Mouse (Mus musculus): ENCODE data around the gene Irs2. TPM values are rescaled to one million over a fixed set of nuclear protein-coding genes. Genes with fewer than 3 reads are reported as not detected.
A peak's percentile ranks its signal among the peaks of the same experiment; 100 is the strongest.

The Irs2 gene
- 10 to 100 TPM; 10.1 to 10.4 TPM for total RNA-seq (2021)
- long read RNA-seq, experiment 1, full-length matches to known transcripts, result 1 of 2 reads
- long read RNA-seq, experiment 1, partial matches to known transcripts, result 0 of 2 reads
- long read RNA-seq, experiment 1, other reads (novel, unspliced or antisense), result 1 of 2 reads
- long read RNA-seq, experiment 2, full-length matches to known transcripts, result 1 of 2 reads
- long read RNA-seq, experiment 2, partial matches to known transcripts, result 1 of 2 reads
- long read RNA-seq, experiment 2, other reads (novel, unspliced or antisense), result 0 of 2 reads

DNA sequence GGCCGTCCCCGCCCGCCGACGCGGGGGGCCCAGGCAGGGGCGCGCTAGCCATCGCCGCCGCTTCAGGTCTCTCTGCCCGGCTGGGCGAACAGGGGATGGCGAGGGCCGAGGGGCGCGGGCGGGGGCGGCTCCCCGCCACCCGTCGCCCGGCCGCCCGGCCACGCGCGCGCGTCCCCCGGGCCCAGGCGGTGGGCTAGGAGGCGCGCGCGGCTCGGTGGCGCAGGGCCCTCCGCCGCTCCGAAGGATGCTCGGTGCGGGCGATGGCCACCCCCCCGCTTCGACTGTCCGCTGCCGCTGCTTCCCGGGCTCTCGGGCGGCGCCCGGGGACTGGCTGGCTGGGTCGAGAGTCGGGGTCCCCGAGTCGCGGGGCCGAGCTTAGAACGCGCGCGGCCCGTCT, at the start of gene Irs2:
Gene Irs2 (minus strand): TSS at position 80 of the 397 bp plus-strand sequence.
- DNase-seq, result no peak

DNA sequence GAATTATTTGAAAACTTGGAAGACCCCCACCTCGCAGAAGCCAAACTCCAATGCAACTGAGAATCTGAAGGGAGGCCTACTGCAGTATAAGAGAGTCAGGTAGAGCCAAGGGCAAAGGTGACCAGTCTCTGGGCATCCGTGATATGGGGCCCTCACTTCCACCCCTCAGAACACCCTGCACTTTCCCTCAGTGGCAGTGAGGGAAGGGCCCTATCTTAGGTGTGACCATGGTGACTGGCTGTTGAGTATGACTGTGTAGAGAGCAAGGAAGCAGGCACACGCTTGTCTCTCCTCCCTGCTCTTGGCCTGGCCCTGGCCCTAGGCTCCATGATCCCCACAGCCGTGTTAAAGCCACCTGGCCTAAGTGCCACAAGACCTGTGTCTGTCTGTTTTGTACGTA, 48.4 kb upstream of the Irs2 start:
- DNase-seq, result no peak

DNA sequence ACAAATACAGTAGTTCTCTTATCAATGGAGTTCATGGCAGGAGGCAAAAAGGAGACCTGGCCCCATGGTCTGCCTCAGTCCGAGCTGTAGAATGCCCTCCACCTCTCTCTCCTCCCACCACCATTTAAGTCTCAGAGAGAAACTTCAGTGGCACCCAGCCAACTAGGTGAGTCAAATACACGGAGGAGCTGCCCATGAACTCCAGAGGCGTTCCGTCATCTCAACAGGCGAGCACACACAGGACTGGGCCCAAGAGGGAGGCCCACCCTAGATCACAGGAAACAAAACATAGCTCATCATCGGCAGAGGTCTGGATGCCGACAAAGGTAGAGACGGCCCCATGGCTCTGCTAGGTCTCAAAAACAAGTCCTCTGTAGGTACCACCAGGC, 47.9 kb upstream of the Irs2 start:
- no peak for DNase-seq

DNA sequence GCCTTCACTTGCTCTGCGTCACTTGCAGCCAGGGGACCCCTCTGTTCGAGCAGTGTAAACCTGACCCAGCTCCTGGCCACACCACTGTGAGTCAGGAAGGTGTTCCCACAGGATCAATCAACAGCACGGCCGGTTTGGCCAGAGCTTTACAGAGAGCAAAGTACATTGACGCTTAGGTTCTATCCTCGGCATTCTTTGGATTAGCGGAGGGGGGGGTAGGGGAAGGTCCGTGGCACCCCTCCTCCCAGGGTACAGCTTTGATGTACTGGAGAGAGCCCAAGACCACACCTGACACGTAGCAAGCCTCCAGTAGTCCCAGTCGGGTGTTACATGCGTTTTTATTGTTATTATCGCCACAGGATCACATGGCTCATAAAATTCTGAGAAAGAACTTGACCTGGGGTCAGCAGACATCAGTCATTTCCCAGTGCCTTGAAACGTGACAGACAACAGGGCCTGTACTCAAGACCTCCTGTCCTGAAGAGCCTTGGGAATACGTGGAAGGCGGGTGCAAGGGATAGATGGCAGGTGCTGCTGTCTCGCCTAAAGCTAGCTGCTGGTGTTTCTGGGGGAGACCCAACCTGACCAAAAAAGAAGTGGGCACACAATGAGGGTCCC, 47.4 kb upstream of the Irs2 start:
- DNase-seq, result no peak

DNA sequence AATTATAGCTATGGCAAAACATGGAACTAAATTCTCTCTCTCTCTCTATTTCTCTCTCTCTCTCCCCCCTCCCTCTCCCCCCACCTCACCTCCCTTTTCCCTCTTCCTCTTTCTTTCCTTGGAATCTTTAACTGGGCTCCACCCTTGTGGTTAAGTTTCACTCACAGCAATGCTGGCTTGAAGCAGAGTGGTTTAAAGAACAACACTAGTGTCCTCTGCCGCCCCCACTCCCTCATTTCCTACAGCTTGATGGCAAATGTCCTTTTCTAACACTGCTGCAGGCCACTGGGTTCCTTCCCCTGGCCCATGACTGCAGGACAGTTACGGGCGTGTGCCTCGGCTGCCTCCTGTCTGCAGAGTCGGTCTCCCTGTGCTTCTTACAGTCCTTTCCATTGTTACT, 41.6 kb upstream of the Irs2 start:
- no peak for DNase-seq

DNA sequence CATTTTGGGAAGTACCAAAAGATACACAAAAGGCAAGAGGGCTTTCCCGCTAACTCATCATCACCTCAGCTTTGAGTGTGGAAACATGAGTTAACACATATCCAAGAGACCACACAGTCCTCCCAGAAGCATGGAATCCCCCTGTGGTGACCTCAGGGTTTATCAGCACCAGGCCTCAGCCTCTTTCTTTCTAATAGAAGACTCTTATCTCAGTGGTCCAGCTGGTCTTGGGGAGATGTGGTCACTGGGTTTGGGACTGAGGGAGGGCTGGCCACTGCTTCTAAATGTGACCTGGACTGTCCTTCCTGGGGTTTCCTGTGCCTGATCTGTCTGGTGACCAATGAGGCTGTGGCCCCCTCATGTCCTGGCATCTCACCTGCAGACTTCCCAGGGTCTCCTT, 39.6 kb upstream of the Irs2 start:
- no peak for DNase-seq

DNA sequence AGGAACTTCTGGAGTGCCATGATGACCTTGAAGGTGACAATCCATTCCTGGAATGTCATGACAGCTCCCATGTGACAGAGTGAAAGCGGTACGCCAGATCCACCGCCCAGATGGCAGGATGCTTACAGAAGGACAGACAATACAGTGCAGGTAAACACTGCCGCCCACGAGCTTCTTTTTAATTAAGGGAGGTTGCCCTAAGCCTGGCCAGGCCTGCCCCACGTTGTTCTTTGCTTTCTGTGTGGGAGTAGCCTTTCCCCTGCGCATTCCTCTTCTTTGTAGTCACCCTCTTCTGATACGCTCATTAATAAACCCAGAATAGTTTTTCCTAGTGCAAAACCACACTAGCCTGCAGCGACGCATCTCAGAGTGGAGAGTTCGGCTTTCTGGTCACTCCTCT, 36.4 kb upstream of the Irs2 start:
- DNase-seq, result no peak

DNA sequence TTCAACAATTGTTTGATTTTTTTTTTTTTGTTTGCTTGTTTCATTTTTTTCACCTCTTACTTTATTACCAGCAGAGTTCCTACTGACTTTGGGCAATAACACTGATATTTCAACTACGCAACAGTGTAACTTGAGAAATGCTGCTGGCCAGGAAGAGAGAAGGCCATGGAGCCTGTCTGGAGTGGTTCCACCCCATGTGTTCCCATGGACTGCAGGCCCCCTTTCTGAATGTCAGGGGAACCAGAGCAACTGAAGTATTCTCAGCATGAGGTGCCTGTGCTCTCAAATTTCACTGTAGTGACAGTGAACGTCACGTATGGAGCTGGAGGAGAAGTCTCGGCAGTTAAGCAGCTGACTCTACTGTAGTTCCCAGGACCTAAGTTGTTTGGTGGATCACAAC, 35.3 kb upstream of the Irs2 start:
- no peak for DNase-seq

DNA sequence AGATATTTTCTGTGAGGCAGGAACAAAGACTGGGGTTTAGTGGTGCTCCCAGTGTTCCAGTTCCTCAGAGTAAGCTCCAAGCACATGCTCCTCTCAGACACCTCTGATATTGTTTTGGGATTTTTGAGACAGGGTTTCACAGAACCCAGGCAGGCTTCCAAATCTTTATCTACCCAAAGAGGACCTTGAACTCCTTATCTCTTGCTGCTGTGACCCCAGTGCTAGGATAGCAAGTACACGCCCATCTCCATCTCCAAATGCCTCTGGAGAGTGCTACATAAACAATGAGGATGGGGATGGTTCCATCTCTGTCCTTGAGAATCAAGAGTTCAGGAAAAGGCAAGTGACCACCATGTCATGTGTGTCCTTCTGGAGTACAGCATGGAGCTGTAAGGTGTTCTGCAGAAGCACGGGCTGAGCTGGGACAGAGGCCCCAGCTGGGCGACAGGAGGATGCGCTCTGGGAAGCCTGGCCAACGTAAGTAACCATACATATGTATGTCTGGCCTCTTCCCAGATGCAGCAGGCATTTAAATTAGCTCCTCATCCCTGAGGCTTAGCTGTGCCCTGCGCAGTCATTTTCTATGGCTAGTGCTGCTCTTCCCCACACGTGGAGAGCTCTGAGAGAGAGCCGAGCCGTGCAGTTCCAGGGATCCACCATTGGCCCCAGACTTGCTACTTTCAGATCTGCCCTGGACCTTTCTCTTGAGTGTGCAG, 34.8 kb upstream of the Irs2 start:
- DNase-seq, result no peak

DNA sequence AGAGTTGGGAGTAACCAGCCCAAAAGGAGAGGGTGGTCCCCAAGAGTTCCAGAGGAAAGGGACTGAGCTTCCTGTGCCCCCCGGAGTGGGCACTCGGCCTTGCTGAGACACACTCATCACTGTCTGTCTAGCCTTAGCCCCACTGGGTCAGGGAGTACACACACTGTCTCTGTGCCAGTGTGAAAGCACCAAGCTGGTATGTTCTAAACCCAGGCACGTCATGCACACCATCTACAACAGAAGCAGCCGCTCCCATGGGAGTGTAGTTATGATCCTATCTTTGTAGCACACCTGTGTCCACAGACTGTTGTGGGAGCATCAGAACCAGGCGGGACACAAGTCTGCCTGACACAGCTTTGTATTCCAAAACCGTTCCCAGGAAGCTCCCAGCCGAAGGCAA, 31.8 kb upstream of the Irs2 start:
- no peak for DNase-seq

DNA sequence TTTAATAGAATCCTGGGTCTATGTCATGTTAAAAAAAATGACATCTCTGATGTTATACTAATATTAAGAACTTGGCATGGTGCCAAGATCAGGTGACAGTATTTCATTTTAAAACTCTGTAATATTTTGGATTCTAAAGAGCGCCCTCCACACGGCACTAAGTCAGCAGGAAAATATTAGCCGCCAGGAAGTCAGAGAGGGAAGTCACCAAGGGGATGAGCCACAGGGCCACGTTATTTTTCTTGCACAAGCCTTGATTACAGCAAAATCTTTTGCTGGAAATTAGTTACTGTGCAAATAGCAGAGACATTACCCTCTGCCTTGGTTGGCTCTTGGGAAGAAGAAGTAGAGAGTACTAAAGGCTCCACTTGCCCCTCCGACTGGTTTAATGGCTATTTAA, 30.5 kb upstream of the Irs2 start:
- DNase-seq, result no peak

DNA sequence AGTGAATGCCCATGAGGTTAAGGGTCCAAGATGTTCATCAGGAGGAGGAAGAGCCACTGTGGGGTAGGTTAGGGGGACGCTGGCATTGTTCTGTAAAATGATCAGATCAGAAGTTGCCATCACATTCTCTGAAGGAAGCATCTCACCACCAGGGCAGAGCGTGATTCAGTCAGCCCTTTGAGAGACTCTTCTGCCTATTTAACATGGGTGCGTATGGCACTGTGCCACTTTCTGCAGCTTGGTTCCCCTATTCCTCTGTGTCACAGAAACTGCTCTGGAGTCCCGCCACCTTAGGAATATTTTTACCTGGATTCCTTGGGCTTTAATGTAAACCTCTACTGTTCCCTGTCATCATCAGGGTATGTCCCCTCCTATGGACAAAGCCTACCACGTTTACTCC, 30.1 kb upstream of the Irs2 start:
- DNase-seq, result no peak

DNA sequence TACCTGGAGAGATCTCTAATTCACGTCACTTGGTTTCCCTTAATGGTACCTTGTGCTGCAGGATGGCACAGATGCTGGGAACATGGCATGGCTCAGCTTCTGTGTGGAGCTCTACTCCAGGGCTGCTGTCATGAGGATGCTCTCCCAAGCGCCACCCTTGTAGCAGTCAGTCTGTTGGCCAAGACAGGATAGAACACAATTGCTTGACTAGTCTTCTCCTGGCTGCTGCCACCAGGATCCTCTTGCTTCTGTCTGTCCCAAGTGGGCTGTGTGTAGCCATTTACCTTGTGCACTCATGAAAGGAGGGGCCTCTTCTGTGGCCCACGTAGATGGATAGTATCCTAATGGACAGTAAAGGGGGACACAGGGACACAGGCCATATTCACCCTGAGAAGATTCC, 28.5 kb upstream of the Irs2 start:
- no peak for DNase-seq

DNA sequence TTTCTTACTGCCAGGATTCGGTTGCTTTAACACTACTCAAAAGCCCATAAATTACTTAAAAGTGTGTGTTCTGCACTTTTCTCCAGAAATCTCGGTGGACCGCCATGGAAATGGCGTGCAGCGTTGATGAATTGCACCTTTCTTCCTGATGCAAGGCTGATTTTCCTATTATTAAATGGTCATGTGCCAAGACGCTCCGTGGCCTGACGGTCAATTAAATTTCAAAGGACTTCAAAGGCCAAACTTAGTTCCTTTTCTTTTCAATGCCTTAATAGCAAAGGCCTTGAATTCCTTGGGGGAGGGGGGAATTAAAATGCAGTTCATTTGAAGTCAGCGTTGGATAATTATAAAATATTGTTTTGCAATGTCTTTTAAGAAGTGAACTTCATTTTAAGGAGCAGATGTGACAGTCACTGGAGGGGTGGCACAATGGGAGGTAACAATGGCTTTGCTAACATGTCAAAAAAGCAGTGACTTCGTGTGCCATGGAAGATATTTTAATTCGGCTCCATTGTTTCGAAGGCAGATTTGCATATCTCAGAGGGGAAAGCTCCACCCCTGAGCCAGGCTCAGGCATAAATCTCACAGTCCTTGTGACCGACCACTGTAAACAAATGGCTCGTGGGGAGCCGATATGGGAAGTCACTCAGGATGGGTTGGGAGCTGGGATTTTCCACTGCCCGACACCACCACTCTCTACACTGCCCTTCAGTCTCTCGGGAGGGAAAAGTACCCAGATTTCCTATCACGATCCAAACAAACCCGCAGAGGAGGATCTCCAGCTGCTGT, 27.6 kb upstream of the Irs2 start:
- DNase-seq, result no peak

DNA sequence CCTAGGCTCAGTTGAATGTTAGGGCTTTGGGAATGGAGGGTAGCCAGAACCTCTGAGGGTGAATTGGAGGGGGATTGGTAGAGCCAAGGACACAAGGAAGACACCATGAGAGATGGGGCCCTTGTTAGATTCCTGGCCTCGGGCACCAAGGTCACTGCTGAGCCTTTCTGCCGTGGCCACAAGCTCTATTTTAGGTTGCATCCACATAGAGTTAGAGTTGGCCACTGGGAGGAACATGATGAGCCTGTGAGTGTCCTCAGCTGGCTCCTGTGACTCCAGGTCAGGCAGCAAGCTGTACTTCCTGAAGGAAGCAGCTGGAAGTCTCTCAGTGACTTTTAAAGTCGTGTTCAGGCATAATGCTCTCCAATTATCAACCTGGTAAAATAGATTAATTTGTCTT, 16.6 kb upstream of the Irs2 start:
- DNase-seq, result no peak

DNA sequence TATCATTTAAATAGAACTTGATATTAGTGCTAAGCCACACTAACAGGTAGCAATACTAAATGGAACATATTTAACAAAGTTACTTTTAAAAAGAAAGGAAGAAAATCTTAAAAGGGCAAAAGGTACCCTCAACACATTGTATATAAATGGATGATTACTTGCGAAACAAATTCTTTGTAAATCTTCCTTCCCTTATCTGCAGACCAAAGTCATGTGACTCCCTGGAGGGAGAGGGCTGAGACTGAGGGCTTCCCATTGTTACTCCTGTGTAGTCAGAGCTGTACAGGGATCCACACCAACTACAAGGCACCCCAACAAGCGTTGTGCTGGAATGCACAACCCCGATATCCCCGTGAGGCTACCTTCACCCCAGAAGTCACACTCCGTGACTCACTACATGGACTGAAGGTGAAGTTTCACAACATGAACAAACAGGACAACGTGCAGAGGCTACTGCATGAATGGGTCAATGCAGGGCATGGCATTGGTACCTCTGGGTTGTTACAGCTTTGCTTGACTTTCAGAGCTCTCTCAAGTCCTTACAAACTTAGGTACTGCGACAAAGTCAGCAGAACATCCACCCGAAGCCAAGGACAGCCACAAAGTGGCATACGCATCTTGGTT, 12.8 kb upstream of the Irs2 start:
- DNase-seq, result no peak

DNA sequence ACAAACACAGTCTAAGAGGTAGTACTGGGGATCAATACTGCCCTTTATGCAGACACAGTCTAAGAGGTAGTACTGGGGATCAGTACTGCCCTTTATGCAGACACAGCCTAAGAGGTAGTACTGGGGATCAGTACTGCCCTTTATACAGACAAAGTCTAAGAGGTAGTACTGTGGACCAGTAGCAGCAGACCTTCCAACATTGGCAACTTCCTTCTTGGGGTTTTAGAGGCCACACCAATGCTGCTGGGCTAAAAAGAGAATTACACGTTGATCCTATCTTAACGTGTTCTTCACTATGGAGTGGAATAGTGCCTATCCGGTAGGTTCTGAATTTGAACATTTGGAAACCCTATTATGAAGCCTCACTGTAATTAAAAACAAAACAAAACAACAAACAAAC, 7.4 kb upstream of the Irs2 start:
- DNase-seq, result no peak

DNA sequence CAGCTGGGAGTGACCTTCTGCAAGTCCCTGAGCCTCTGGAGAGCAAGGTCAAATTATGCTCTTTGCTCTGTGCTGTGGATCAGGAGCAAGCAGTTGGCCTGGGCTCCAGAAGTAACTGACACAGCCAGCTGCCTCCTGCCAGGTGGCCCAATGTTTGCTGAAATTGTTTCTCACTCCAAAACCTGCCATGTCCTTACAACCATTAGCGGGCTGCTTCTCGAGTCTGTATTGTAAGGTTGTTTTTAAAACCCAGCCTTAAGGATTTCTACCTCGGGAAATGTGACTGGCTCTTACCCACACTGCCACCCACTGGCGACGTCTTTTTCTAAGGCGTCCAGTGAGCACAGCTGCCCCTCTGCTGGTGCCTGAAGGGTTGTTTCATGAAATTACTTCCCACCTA, 5.0 kb upstream of the Irs2 start:
- DNase-seq, result peak; percentile 56

DNA sequence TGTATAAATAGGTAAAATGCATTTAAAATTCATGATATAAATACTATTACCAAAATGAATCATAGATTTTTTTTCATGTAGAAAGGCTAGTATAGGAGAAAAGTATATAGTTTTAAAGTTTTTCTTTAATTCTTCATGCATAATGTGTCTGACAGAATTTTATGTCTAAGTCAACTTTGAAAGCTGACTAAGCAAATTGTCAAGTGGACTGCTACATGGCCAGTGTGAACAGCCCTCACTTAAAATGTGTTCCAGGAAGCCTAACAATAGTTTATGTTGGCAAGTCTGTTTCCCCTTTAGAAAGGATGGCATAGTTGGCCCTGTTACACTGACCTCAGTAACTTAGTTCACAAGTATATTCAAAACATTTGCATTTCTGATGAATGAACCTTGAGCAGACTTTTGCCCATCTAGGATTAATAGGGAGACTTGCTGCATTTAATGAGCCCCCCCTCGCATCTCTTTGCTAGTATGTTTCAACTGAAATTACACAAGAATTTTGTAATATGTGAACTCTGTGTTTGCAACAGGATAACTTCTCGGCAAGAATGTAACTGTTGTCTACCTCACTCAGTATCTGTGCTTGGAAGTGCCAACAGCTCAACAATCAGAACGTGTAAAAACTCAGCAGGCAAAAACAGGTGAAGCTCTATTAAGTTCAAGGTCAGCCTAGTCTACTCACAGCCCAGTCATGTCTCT, 3.7 kb upstream of the Irs2 start:
- DNase-seq, result no peak

DNA sequence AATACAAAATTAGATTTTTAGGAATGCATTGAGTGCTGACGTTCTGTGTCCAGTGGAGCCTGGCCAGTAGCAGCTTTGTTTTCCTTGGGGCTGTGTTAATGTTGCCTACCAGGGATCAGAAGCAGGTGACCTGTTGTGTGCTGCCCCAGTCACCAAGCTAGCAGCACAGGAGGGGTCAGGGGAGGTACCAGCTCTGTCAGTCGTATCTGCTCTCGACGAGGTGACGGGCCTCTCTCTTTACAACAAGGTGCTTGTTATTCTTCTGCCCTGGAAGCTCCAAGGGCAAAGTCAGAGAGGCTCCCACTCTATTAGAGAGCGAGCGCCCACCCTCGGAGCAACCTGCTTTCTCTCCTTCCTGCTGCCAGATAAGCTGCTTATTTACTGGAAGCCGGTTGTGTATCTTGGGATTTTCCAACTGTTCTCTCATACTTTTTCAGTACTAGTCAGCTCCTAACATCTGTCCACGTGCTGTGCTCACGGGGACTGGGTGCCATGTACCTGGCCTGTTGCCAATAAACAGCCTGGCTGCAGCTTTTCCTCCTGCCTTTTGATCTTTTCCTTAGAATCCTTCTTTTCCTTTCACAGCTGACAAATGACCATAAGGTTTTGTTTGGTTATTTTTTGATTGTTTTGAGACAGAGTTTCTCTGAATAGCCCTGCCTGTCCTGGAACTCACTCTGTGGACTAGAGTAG, 2.8 kb upstream of the Irs2 start:
- no peak for DNase-seq

DNA sequence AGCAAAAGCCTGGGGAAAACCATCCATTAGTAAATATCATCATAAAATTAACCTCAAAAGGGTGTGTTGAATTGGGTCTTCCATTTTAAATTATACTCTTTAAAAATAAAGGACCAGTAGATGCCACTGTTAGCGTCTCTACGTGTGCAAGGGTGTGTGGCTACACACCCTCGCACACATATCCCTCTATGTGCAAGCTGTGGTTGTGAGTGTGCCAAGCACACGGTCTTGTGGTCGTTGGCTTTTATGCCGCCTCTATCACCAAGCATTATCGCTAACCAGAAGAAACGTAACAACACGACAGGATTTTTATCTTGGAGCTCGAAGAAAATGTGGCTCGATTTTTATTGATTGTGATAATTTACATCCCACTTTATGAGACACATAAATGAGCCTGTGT, 2.1 kb upstream of the Irs2 start:
- no peak for DNase-seq

All from gastrocnemius, postnatal 10 days (tissue).